Mouse (Mus musculus) v-Abl transformed pro-B cells (cell line): ENCODE measurements around the gene Ccnyl1.

Experiments used
- in situ Hi-C, 2 experiments: fragments of 400-800 bp; cut with MboI; formaldehyde crosslinking; loops; one replicate each; pipeline ENCODE4 v1.15.1; 2025; ENCODE audit not compliant: unreplicated experiment in 2 of 2

Gene Ccnyl1

DNA sequence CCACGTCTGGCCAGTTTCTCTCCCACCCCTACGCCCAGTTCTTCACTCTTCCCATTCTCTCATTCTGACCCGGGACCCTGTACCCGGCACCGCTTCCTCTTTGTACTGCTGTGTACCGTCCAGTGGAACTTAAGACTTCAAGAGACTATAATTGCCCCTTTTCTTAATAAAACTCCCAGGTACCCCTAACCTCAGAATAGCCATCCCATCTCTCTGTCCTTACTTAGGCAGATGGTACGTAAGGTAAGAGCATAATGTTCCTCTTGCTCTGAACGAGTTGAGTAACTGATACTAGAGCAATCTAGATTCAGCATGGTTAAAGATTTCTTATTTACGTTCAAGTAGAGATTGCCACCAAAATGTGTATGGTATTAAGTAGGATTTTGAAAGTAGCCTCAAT, 1.3 kb downstream of the Ccnyl1 start:
- in situ Hi-C loops: loop anchor here in 1 of 2 experiments (10.0 kb wide), 1 partner anchor 957 kb away; the partner anchor contains the start of genes Fastkd2 and Mdh1b

DNA sequence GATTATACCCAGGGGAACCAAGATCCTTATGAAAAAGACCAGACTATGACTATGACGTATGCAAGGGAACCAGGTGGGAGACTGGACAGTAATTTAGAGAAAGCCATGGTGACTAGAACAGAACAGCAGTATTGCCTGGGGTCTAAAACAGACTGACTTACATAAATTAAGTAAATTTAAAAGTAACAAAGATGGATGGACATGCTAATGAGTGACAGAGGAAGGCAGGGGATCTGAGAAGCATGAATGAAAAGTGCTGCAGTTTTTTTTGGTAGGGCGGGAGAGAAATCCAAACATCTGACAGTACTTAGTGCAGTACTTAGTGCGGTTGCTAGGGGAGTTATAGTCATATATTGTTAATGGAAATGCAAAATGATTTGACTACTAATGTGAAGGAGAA, 4.9 kb downstream of the Ccnyl1 start:
- in situ Hi-C loops: loop anchor here in 1 of 2 experiments (10.0 kb wide), 1 partner anchor 960 kb away; the partner anchor contains the start of genes Fastkd2 and Mdh1b

DNA sequence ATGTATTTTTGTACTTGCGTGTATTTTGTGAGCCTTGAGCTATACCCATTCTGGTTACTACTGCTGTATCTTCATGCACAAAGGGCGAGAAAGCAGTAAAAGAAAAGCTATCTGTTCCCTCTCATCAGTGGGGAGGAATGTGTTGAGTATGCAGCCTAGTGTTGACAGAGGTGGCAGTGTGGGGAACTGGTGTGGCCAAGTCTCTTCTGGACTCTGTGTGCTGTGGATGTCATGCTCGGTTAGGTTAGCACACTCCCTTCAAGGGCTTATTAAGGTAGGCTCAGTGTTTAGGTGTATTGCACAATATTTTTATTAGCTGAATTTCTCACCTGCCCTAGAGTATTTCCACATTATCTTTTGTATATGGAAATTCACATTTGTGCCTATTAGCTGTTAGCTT, 11.5 kb downstream of the Ccnyl1 start:
- in situ Hi-C loops: loop anchor here in 1 of 2 experiments (10.0 to 25.0 kb wide), 4 partner anchors 257 to 964 kb away; partner anchors contain the start of genes Fastkd2, Idh1, Mdh1b and Pikfyve

DNA sequence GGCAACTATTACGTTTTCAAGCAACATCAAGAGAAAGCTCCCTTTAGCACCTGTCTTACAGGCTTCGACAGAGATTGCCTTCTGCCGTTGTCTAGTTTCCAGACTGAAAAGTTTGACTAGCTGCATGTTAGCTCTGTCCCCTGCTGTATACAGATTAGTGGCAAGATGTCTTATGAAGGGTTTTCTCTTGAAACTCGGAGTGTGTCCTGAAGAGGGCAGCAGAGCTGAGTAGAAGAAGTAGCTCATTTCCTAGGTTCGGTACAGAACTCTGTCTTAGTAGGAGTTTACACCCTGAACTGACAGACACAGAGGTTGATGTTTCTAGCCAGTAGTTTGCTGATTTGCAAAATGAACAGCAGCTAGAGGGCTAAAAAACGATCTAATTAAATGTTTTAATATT, 15.0 kb downstream of the Ccnyl1 start:
- in situ Hi-C loops: loop anchor here (5.0 to 25.0 kb wide), 7 partner anchors 83 to 1048 kb away; partner anchors contain the start of genes Fastkd2 (in 1 of the 2), Idh1 (in 1 of the 2), Mdh1b (in 1 of the 2) and Pikfyve (in 1 of the 2)

DNA sequence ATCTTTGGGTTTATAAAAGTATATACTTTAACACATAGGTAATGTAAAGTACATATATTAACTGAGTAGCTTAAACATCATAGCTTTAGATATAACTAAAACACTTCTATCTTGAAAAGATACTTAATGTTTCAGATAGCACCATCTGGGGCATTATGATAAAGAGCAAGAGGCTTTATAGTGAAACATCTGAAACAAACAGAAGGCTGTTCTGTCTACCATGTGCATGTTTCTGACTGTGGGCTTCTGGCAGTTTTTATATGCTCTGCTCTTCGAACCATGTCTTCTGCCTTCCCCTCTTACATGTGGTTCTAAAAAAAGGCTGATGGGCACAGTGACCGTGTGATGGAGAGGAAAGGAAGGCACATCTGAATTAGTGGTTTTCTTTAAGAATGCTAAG, 16.4 kb downstream of the Ccnyl1 start:
- in situ Hi-C loops: loop anchor here (5.0 to 25.0 kb wide), 7 partner anchors 84 to 1049 kb away; partner anchors contain the start of genes Fastkd2 (in 1 of the 2), Idh1 (in 1 of the 2), Mdh1b (in 1 of the 2) and Pikfyve (in 1 of the 2)

DNA sequence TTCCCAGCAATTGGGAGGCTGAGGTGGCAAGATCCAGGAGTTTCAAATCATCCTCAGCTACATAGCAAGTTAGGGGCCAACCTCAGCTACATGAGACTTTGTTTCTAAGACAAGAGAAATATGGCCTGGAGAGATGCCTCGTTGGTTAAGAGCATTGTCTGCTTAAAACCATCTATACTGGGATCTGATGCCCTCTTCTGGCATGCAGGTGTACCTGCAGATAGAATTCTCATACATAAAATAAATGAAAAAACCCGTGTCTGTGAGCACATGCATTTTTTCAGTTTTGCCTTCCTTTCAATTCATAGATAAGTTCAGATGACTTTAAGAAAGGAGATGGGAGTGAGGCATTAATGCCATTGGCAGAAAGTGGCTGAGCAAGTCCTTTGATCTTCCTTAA, 19.6 kb downstream of the Ccnyl1 start:
- in situ Hi-C loops: loop anchor here (5.0 to 25.0 kb wide), 10 partner anchors 88 to 1053 kb away; partner anchors contain the start of genes 4933402D24Rik (in 1 of the 2), Fastkd2 (in 1 of the 2), Idh1 (in 1 of the 2) and Mdh1b (in 1 of the 2)

DNA sequence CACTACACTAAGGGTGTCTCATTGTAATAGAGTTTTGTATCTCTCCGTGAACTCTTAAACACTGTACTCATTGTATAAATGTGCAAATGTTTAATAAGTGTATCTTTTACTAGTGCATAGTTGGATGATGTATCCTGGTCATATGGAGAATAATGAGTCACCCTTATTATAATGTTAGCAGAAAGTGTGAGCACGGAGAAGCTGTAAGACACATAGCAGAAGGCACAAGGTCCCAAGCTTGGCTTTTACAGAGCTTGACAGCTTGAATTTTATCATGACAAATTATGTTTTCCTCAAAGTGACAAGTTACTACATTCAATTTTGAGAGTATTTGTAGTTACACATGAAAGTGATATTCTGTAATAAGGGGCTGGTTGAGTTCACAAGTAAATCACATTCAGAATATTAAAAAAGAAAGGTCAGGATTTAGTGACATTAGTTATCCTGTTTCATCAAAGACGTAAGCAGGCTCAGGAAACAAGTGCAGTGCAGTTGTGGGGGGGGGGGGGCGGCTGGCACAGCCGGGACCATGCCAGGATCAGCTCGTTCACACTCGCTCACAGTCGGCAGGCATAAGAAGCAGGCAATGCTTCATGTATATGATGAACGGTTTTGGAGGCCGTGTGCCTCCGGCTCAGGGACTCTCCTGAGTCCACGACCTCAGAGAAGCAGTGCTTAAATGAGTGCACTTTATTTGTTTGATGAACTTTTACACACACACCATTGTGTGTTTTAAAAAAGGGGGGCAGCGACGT, 21.9 kb downstream of the Ccnyl1 start:
- in situ Hi-C loops: loop anchor here (5.0 to 25.0 kb wide), 6 partner anchors 265 to 975 kb away; partner anchors contain the start of genes 4933402D24Rik (in 1 of the 2), Fastkd2 (in 1 of the 2), Idh1 (in 1 of the 2) and Mdh1b (in 1 of the 2)

DNA sequence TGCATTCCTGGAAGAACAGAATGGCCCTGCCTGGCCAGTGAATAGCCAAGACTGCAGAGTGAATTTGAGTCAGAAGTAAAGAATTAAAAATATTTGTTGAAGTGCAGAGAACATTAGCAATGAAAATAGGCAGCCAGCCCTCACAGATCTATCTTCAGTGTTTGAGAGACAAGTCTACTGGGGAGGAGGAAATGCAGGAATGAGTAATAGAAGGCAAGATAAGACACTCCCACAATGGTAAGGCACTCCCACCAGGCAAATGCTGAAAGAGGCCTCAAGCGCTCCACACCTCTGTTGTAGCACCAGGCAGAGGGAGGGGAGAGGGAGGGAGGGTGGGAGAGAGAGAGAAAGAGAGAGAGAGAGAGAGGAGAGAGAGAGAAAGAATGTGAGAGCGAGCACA, 25.2 kb downstream of the Ccnyl1 start:
- in situ Hi-C loops: loop anchor here (5.0 to 25.0 kb wide), 9 partner anchors 202 to 978 kb away; partner anchors contain the start of genes 4933402D24Rik (in 1 of the 2), Fastkd2 (in 1 of the 2), Idh1 (in 1 of the 2) and Mdh1b (in 1 of the 2)

DNA sequence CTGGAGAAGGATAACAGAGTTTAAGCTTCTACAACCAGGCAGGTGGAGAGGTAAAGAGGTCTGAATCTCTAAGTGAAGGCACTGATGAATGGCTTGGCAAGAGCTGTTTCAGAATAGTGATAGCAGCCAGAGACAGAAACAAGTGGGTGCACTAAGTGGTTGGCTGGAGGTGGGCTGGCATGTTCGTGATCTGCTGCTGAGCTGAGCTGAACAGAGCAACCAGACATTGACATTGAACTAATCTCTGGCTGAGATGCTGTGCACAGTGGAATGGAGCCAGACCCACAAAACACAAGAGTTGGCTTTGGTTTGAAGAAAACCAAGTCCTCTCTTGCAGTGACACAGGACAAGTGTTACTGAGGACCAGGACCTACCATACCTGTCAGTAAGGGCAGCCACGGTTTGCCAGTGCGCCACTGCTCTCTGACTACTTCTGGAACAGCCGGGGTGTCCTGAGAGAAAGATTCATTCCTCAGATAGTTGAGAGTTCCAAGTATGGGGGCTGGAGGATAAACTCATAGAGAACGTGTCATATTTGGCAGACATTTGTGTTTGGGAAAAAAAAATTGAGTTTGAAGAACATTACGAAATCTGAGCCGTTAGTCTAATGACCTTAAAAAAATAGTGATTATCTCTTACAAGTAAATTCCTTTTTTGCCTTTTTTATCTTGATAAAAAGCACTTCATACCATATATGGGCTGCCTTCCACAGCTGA, 26.5 kb downstream of the Ccnyl1 start:
- in situ Hi-C loops: loop anchor here (5.0 to 25.0 kb wide), 9 partner anchors 201 to 979 kb away; partner anchors contain the start of genes 4933402D24Rik (in 1 of the 2), Fastkd2 (in 1 of the 2), Idh1 (in 1 of the 2) and Mdh1b (in 1 of the 2)

DNA sequence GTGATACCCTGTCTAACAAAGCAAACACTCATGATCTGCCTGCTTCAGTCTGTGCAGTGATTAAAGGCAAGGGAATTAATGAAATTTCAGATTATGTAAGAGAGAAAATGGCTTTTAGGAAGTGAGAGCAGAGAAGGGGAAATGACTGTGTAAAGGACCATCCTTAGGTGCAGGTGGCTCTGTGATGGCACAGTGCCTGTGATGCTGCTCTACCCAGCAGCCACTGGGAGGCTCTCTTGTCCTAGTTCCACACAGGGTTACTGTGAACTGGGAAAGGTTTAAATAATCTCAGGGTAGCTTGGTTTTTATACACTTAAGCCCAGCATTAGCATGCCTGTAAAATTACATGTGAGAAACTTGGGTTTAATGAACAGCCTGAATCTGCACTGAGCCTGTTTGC, 27.2 kb downstream of the Ccnyl1 start:
- in situ Hi-C loops: loop anchor here (5.0 to 25.0 kb wide), 9 partner anchors 200 to 980 kb away; partner anchors contain the start of genes 4933402D24Rik (in 1 of the 2), Fastkd2 (in 1 of the 2), Idh1 (in 1 of the 2) and Mdh1b (in 1 of the 2)

DNA sequence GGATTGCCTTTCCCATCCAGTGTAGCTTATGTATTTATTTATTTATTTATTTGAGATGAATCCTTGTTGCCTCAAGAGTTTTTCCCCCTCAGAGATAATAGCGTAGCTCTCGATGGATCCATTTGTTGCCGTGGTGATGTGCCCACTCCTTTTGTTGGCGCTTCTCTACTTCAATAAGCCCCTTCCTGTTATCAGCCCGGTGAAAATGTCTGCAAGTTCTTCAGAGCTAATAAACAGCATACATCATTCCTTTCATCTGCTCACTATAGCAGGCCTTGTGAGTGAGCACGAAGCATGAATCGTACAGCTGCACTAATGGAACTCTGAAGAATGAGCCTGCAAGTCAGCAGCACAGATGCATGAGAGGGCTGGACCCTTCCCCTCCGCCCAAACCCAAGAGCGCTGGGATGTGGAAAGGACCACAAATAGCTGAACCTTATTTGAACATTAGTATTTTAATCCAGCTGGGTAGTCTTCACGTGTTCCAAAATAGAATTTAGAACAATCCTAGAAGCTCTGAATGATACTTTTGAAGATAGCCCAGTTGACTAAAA, 30.9 kb downstream of the Ccnyl1 start:
- in situ Hi-C loops: loop anchor here in 1 of 2 experiments (25.0 kb wide), 3 partner anchors 466 to 984 kb away; partner anchors contain the start of genes Fastkd2, Idh1, Mdh1b and Pikfyve

DNA sequence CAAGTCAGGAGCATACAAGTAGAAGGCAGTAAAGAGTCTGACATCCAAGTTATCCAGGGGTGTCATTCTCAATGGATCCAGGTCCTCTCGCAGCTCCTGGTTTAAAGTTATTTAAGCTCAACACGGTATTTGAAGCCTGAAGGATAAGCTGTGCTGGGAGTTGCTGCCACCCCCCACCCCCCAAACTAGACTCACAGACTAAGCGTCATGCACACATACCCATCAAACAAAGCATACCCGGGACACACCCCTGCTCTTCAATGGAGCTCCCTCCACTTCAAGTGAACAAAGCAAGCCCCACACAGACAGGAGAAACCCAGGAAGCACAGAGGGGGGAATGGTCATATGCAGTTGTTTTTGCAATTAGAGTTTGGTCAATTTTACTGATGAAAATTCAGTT, 39.8 kb downstream of the Ccnyl1 start:
- in situ Hi-C loops: no loop called here

DNA sequence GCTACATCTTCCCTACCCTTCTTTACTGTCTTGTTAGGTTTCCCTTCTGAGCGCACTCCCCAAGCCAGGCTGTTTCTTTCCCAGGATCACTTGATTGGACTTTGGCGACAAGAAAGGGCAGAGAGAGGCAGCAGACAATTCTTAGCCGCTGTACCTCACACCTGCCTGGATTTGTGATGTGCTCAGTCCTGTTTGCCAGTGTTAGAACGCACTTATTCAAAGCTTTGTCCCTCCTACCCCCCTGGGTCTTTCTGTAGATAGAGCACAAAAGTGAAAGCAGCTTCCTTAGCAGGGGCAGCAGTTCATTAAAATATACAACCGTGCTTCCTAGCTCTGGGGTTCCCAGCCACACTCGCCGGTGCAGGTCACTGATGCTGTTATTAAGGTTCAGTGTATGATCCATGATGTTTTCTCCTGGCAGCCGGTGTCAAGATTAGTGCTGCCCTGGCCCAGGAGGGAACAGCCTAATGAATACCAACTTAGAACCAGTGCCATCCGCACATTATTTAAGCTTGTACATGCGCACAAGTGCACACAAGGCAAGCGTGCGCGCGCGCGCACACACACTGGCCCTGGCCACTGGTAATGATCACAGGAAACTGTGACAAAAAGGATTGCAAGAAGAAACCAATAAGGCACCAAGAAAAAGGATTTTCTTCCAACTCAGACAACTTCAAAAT, 41.2 kb downstream of the Ccnyl1 start:
- in situ Hi-C loops: no loop called here

DNA sequence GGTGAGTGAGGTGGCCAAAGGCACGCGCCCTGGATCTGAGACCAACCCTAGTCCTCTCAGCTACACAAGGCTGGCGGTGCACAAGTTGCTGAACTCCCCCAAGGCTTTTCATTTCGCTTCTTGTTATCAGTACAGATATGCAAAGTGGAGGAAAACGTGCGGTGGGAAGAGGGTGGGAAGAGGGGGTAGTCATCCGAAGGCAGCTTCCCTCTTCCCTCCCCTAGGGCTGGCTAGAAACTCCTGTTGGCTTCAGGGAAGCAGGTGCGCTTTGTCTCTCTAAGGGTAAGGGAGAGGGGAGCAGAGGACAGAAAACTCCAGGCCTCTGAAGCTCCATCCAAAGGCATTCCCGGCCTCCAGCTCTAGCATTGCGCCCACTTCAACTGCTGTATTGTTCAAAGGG, 41.9 kb downstream of the Ccnyl1 start:
- in situ Hi-C loops: no loop called here

DNA sequence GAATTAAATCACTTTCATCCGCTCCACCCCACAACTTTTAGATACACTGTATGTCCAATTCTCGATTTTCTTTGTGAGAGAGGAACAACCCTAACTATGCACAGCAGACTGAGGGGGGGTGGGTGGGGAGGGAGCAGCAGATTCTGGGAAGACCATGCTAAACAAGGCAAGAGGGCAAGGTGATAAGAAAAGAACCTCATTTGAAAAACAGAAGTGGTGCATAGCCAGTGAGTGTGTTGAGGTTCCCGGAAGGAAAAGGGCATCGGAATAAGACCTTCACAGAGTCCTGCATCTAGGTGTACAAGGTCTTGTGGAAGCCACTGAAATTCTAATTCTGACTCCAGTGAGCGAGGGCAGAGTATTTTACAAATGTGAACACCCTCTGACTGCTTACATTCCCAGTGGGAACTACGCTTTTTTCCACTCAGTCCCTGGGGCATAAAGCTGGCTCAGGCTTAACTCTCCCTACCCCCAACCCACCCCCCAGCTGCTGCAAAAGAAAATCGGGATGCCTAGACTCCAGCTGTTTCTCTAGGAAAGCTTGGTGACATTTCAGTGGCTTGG, 42.5 kb downstream of the Ccnyl1 start:
- in situ Hi-C loops: no loop called here

DNA sequence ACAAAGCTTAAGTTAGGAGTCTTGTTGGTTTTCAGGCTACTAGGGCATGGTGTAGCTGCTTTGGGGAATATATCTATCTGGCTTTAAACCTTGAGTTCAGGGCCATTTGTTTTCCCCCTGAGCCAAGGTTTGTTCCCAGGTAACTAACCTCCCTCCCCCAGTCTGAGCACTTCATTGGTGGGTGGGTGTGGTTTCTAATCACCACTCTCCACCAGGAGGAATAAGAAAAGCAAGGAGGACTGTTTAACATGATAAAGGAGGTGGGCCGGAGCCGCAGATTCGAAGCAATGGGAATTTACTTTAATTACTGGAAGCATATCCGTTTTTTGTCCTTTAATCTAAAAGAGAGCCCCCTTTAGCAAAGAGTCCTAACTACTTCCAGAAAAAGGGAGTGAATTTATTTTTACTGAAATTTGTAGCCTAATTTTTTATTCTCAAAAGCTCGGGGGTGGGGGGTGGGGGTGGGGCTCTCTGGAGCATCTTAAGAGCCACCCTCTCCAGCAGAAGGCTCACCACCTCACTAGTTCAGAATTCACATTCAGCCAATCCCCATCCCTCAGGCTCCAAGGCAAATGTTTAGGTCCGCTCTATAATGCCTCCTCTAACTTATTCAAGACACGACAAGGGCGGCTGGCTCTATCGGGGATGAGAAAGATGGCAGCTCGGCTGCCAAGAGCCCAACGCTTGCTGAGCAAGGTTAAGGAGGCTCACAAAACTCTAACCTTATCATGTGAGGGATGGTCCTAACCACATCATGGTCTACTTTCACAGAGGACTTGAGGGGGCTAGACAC, 43.4 kb downstream of the Ccnyl1 start:
- in situ Hi-C loops: no loop called here

DNA sequence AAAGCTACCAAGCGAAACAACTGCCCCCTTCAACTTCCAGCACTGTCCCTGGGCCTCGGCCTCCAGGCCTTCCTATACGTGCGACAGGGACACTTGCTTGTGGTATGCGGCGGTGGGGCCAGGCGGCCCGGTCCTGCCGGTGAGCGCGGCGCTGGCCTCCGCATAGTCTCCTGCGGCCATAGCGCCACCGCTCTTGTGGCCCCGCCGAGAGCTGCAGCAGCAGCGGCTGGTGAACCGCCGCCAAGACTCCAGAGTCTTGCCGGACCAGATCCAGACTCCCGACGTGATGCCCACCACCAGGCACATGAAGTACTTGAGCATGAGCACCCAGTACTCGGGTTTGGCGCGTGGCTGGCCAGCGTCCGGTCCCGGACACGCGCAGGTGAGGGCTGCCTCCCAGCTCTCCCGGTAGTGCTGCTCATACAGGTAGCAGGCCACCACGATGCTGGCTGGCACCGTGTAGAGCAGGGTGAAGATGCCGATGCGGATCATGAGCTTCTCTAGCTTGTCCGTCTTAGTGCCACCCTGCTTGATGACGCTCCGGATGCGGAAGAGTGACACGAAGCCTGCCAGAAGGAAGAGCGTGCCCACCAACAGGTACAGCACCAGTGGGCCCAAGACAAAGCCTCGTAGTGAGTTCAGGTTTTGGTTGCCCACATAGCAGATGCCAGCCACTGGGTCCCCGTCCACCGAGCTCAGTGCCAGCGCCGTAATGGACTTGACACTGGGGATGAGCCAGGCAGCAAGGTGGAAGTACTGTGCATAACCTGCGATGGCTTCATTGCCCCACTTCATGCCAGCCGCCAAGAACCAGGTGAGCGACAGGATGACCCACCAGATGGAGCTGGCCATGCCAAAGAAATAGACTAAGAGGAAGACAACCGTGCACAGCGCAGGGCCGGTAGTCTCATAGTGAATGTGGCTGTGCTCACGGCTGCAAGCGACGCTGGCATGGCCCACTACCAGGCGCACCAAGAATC, 44.8 kb downstream of the Ccnyl1 start:
- in situ Hi-C loops: no loop called here
